Mouse (Mus musculus) adrenal gland, postnatal 25 days (tissue): ENCODE measurements around the gene Dnaaf1. TPM values are rescaled to one million over a fixed set of nuclear protein-coding genes. Genes with fewer than 3 reads are reported as not detected.

Source experiments
- DNase-seq: peaks from one replicate; pipeline ENCODE4 v3.0.0; 2021; ENCODE audit warnings: mixed read lengths
- total RNA-seq: library from RNA; stranded (reverse); gene quantifications from 2 replicates; pipeline ENCODE4 v1.2.3, GENCODE M21; 2021

Dnaaf1 gene
- total RNA-seq, 1 experiment from 2014 or later = 0.15 TPM

DNA sequence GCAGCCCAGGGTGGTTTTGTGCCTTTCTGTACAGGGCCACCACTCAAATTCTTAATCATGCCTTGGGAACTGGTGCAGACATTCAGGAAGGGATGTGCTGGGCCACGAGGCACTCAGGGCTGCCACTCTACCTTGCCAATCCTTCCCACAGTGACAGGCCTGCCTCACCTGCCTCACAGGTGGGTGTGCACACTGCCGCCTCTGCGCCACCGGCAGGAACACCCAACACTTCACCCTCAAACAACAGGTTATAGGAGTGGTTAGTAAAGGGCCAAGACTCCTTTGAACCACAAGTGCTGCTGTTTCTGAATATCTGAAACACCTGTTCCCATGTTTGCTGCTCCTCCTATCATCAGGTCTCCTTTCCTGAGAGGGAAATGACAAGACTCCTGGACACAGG, 2.6 kb upstream of the Dnaaf1 start:
- DNase-seq = no peak

DNA sequence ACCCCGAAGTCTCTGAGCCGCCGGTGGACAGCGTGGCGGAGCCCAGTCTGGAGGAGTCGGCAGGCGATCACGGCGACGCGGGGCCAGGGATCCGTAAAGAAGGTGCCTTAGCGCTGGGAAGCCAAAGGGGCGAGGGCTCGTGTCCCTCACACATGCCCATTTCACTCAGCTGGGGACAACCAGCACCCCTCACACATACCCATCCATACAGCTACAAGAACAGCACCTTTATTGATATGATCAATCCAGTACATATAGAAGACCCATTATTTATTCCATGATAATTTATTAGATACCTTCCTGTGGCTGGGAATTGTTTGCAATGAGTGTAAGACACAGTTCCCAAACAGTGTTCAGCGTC, 311 bp downstream of the Dnaaf1 start:
- no peak for DNase-seq

DNA sequence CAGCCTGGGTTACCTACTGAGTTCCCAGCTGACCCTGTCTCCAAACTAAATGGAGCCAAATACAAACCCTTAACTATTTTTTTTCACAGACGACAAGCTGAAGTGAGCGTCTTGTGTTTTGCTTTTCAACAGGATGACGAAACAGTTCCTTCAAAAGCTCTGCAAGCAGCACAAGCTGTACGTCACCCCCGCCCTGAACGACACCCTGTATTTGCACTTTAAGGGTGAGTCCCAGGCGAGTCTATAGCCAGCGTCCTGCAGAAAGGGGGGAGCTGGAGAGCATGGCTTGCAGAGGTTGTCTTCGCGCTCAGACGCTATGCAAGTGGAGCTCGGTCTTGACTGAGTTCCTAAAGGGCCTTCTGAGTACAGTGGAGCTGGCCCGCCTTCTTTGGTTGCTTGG, 4.1 kb downstream of the Dnaaf1 start:
- DNase-seq = no peak

DNA sequence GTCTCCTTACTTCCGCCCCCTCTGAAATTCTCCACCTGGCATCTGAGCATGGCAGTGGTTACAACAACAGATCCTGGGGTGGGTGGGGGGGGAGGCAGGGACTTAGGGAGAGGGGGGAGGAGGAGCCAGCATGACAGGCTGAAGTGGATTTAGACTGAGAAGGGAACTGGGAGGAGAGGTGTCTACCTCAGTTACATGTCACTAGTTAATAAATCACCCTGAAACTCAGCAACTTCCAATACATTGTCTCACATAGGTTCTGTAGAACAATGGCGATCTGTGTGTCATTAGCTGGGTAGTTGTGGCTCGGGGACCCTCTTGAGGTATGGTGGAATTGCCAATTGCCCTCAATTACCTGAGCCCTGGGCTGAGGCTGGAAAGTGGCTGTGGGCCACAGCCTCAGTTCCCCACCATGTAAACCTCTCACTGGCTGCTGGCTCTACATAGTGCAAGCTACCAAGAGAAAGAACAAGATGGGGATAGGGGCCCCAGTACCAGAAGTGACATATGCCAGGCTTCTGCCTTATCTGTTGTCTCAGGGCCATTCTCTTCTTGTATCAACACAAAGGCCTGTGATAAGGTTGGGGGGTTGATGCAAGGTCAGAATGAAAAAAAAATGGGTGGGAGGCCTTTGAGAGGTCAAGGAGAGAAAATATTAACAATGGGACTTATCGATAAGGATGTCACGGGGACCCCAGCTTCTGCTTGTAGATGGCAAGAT, 5.6 kb downstream of the Dnaaf1 start:
- no peak for DNase-seq

DNA sequence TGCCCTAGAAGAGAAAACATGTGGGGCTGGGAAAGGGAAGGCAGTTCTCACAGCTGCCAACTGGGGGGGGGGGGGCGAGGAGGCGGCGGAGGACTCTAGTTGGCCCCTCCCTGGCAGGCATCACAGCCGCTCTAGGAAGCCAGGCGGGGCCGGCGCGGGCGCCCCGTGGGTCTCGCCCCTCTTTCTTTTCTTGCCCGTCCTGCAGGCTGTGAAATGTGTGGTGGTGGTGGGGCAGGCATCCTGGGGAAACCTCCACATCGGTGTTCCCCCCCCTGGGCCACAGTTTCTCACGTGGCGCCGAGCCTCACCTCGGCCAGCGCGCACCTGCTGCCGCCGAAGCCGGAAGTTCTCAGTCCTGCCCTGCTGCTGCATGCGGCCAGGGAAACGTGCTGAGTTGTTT, 10.9 kb downstream of the Dnaaf1 start:
- DNase-seq = no peak

DNA sequence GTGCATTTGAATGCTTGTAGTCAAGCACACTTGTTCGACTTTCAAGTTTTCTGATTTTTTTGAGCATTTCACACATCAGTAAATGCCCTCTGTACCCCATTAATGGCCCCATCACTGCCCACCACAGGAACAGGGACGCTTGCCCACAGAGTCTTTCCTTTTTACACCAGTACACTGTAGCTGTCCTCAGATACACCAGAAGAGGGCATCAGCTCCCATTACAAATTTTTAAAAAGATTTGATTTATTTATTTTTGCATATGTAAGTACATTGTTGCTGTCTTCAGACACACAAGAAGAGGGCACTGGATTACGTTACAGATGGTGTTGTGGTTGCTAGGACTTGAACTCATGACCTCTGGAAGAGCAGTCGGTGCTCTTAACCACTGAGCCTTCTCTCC, 13.3 kb downstream of the Dnaaf1 start:
- no peak for DNase-seq

DNA sequence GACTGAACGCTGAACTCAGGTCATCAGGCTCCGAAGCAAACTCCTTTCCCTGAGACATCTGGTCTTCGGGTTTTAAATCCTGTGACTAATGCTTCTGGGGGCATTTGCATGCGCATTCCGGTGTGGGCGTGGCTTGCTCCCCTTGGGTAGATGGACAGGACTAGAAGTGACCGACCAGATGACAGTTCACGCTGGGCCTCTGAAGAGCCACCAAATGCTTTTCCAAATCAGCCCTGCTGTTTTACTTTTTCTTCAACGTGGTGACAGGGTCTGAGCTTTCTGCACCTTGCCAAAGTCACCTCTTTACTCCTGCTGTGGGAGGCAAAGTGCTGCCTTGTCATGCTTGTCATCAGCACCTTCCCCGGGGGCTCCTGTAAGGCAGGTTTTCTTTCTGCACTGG, 13.8 kb downstream of the Dnaaf1 start:
- DNase-seq = no peak

DNA sequence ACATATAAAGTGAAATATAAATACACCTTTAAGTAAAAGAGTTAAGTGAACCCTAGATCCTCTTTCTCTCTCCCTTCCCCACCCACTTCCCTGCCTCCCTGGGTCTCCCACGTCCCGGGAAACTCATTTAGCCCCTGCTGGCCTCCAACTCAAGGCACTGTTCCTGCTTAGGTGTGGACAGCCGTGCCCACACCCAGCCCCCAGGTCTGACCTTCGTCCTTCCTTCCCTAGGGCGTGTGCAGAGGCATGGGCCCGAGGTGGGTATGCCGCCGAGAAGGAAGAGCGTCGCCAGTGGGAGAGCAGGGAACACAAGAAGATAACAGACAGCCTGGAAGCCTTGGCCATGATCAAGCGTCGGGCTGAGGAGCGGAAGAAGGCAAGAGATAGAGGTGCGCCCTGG, 15.3 kb downstream of the Dnaaf1 start:
- no peak for DNase-seq

DNA sequence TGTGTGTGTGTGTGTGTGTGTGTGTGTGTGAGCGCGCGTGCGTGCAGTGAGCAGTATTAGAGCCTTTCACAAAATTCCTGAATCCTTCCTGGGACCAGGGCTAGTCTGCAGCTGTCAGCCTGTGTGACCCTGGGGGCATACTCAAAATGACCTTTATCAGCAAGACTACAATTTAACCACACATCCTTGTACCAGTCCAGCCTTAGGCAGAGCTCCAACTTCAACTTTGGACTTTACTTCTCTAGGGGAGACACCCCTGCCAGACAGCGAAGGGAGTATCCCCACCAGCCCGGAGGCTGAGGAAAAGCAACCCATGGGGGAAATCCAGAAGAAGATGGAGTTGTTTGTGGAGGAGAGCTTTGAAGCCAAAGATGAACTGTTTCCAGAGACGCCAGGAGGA, 16.4 kb downstream of the Dnaaf1 start:
- no peak for DNase-seq

DNA sequence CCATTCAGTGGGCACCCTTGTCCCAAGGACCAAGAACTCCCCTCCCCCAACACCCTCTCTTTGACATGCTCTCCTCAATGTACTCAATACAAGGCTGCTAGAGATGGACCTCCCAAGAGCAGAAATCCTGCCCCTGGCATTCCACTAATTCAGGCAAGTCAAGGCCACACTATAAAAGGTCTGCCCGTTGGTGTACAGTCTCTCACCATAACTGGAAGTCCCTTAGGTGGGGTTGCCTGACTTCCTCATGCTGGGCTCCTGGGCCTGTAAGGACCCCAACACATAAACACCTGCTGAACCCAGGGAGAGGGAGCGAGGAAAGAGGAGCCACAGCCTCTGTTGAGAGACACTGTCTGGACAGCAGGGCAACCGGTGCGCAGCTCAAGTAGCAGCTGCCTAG, 28.7 kb downstream of the Dnaaf1 start:
- no peak for DNase-seq

DNA sequence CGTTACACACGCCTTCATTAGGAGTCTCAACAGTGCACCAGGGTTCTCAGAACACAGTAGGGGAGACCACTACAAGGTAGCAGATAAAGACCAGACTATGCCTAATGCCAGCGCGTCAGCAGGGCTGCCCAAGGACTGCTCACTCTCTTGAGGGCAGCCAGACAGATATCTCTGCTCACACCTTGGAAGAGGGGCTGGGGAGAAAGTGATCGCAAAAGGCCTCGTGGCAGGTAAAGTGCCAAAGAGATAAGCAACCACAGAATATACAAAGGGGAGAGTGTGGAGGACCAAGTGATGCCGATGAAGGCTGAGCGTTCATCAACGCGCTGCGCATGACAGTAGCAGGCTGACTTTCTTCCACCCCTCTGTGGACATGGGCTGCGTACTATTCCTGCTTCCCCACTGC, 29.4 kb downstream of the Dnaaf1 start:
- DNase-seq = no peak

DNA sequence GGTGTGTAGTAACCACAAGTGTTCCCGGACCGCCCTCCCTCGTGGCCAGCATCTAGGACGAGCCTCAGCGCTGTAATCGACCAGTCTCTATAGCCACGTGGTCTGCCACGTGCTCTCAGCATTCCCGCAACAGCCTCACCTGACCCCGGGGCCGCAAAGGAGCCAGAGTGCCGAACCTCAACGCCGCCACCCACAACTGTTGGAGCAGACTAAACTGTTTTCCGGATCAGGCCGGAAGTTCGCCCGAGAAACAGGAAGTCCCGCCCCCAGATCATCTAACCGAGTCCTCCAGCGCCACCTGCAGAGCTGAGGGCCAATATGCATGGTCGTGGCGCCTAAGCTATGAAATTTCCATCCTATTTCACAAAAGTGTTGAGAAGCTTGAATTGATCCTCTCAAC, 30.0 kb downstream of the Dnaaf1 start, which contains the start of gene Taf1c:
Gene Taf1c, minus strand, starts transcription at position 227 of the 400 bp plus-strand sequence.
- DNase-seq = peak; percentile 91

DNA sequence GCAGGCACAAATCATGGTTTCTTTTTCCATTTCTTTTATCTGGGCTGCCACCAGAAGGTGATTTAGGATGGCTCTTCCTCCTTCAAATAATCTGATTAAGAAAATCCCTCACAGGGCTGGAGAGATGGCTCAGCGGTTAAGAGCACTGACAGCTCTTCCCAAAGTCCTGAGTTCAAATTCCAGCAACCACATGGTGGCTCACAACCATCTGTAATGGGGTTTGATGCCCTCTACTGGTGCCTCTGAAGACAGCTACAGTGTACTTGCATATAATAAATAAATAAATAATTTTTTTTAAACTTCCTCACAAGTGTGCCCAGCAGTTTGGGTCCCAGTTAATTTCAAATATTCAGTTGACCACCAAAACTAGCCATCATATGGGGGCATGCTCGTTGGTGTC, 31.2 kb downstream of the Dnaaf1 start:
- DNase-seq = no peak

DNA sequence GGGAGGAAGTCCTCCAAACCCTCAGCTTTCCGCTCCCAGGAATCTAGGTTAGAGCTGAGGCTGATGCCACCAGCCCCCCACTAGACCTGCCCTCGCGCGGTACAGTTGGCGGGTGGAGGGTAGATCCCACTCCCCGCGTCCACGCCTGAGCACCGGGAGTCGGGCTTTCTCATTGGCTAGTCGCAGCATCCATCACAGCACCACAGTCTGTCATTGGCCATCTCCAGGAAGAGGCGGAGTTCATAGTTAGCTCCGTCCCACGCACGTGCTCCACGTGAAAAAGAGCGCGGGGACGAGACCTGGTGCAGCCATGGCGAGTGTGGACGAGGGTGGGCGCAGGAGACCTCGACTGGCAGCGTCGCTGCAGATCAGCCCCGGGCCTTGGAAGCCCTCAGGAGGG, 37.4 kb downstream of the Dnaaf1 start, which contains the start of gene Adad2:
Gene Adad2, plus strand, starts transcription at position 277 of the 400 bp plus-strand sequence.
- no peak for DNase-seq

DNA sequence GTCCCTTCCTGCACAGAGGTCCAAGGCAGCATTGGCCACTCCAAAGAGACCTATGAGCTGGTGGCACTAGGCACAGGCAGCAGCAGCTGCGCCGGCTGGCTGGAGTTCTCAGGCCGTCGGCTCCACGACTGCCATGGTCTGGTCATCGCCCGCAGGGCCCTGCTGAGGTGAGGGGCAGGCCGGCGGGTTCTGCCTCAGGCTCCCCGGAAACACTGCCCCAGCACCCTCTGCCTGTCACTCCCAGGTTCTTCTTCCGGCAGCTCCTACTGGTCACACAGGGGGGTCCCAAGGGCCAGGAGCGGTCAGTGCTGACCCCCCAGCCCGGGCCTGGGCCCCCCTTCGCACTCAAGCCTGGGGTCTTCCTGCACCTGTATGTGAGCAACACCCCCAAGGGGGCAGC, 40.1 kb downstream of the Dnaaf1 start:
- DNase-seq = no peak

DNA sequence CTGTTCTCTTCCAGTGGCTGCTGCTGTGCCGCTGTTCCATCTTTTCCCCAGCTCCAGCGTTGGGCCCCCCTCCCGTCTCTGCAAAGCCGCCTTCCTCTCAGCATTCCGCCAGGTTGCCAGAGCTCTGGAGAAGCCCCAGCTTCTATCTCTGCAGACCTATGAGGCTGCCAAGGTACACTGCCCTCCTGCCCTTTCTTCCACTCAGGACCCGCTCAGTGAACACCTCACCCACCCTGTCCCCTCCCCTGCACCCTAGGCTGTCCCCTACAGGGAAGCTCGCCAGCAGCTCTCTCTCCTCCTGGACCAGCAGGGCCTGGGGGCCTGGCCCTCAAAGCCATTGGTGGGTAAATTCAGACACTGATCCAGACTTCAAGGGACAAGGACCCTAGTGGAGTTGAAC, 41.3 kb downstream of the Dnaaf1 start:
- no peak for DNase-seq

DNA sequence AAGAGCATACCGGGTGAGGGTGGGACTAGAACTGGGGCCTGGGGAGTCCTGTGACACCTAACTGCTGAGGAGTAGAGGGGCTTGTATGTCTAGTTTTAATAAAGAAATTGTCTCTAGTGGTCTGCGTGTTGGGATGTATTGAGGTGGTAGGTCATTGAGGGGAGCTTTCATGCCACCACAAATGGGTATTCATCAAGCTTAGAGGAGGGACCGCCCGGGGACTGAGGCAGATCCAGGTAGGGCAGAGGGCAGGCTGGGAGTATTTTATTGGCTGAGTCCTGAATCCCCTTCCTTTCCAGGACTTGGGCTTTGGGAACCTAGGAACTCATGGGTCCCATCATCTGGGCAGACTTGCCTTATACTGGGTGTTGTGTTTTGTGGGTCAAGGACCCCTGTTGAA, 41.8 kb downstream of the Dnaaf1 start:
- DNase-seq = no peak

DNA sequence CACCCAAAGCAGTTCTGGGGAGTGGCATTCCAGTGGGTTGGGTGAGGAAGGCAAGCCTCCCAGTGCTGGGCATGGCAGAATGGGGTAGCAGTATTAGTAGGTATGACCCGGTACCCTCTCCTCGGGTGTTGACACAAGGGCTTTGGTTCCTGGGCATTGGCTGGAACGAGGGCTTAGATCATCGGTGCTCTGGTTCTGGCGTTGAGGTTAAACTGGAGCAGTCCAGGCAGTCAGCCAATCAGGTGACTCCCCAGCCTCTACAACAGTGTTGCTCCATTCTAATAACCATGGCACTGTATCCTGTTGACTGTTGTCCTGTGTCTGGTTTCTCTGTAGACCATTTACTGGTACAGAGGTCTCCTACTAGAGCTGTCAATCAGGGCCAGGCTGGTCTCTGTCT, 42.6 kb downstream of the Dnaaf1 start:
- no peak for DNase-seq

DNA sequence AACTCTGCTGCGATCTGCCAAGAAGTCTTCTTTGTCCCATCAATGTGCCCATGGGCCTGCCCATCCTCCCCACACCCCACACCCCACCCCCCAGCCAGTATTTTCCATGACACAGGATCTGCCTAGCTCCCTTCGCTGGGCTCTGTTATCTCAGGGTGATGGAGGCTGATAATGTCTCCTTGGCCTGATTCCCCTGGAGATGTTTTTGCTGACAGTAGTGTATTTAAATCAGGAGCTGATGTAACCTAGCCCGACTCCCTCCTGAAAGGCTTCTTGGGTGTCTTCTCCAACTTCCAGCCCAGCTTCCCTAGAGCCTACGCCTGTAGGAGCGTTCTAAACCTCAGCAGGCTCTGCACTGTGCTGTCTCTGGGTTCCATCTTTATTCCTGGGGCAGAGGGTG, 43.9 kb downstream of the Dnaaf1 start:
- no peak for DNase-seq

DNA sequence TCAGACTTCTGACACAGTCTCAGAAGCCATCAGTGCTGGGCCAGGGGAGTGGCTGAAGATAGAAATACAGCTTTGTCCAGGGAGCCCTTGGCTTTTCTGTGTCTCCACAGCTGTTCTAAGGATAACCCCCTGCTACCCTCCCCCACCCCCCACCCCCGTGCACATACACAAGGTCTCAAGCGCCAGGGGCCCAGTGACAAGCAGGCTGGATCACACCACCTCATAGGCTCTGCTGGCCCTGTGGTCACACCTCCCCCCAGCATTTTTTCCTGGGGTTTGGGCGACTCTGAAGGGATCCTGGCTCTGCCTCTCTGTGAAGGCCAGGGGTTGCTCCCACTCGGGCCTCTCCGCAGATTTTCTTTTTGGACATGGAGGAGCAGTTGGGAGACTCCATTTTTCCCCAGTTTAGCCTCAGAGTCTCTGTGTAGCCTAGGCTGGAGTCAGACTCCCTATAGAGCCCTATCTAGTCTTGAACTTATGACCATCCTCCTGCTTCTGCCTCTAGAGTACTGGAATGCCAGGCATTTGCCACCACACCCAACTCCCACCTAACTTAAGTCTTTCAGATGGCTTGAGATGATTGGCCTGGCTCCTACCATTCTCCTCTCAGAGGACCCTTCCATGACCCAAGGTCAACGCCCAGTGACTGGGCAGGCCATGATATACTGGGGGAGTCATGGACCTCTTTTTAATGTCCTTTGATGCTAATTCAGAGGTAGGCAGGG, 45.2 kb downstream of the Dnaaf1 start:
- DNase-seq = no peak

DNA sequence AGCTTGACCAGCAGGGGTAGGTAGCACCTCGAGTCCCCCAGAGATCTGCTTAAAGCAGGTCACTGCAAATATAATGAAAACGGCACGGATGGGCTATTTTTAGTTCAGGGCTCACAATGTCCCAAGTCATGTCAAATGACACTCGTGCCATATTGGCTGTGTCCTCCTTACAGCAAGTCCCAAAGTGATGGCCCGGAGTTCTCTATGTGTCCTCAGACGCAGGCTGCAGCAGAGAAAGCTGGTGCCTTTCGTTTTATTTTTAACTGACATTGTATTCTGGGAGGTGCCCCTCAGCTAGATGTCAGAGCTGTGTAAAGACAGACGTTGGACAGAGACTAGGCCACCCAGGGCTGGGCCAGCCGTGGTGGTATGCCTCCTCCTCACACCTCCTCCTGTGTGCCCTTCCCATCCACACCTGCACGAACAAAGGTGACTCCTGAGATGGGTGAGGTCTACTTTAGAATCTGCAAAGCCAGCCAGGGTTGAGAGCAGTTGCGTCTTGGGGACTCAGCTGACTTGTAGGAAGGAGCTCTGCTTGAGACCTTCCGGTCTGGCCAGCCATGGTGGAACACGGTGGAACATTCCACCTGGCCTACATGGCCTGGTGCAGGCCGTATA, 45.9 kb downstream of the Dnaaf1 start:
- DNase-seq = no peak

DNA sequence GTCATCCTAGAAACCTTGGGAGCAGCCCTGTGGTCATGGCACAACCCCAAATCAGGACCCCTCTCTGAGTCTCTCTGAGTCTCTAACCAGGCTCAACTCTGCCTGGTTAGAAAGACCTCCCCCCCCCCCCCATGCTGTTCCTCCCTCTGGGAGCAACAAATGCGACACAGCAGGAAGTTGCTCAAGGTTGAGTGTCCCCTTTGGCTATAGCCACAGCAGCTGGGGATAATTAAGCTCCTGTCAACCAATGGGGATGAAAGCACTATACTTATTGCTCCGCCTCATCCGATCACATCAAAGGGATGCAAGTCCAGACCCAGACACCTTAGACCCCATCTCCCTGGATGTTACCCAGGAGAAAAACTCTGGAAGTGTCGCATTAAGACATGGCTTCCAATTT, 47.5 kb downstream of the Dnaaf1 start:
- no peak for DNase-seq

DNA sequence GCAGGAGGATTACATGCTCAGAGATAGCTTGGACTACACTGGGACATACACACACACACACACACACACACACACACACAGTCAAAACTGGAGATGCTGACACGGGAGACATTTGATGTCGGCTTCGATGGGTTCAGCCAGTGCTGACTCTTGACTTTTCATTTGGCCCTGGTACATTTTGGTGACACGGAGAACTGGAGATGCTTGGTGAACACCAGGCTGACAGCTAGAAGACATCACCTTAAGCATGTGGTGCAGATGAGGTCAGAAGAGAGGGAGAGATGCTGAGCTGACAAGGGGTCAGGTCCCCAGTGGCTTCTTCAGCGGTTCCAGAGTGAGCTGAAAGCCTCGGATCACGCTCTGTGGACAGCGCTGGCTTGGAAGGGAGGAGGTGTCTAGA, 48.0 kb downstream of the Dnaaf1 start:
- DNase-seq = no peak

DNA sequence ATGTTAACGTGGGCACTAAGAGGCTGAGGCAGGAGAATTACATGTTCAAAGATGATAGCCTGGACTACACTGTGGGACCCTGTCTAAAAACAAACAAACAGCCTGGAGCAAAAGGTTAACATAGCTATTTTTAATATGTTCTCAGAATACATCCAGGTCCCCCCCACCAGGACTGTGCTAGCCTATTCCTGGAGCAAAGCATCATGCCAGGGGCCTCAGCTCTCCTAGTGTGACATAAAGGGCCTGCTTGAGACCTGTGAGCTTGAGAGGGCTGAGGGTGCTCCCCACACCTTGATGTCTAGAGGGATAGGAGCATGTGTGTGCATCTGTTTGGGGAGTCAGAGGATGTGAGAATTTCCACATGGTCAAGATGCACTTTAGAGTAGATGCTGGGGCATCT, 48.7 kb downstream of the Dnaaf1 start:
- DNase-seq = no peak
